In the genomic region with DNA sequence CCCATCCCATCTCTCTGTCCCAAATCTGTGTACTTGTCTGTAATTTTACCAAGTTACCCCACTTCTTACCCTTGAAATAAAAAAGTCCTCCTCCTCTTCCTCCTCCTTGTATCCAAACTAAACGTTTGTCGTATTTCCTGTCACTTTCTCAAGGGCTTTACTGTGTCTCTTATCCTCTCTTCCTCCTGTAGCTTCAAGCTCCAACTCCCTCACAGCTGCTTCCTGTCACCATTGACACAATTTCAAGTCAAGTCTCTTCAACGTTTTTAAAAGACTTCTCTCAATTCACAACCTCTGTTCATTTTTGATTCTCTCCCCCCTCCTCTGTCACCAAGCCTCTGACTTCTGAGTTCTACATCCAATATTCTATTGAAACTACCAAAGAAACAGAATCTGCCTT, we compare ENCODE assay signal across 9 mouse cellular contexts. TPM values are rescaled to one million over a fixed set of nuclear protein-coding genes. Genes with fewer than 3 reads are reported as not detected.
DNase-seq lines count a peak whose midpoint lies in the region; ATAC-seq lines count a peak whose summit lies in the region.
"Had no signal": no experiment of that assay in that cellular context is flagged by ENCODE, and none has a peak within 500 bp of the region (broad histone marks: within the 10 kb centered on the region; RNA-seq: fewer than 3 reads in every experiment).

A gene (minus strand): TSS at position 119 of the 400 bp plus-strand sequence.

- no peaks in the 10 kb centered on the region for H3K9me3 ChIP-seq in heart, embryonic 16.5 days (replicated peaks; ENCODE audit: control insufficient read depth, low read length)
- H3K9me3 ChIP-seq in midbrain, embryonic 12.5 days = no peaks in the 10 kb centered on the region

- DNase-seq in heart, adult 11 months = peak; percentile 87
- DNase-seq in heart, adult 9 months (ENCODE audit: low spot score in 2 of 2) = no peak
- no peak for DNase-seq in adrenal gland, postnatal 14 days
- no peak for DNase-seq in natural killer cell, adult 2 months (ENCODE audit: low spot score in 2 of 2)
- DNase-seq in urinary bladder, postnatal 36 days (ENCODE audit: low spot score in 2 of 2) = no peak
- no peak for DNase-seq in spleen, postnatal 14 days (ENCODE audit: low spot score in 2 of 2)
- DNase-seq: cerebellum, adult 2 months had no signal

- H3K36me3 ChIP-seq in heart, embryonic 16.5 days (ENCODE audit: control insufficient read depth, insufficient read depth) = no peaks in the 10 kb centered on the region
- no peaks in the 10 kb centered on the region for H3K36me3 ChIP-seq in midbrain, embryonic 12.5 days

- H3K9ac ChIP-seq in heart, embryonic 16.5 days (ENCODE audit: low read length) = no peak within 1 kb of the TSS
- H3K9ac ChIP-seq in midbrain, embryonic 12.5 days (replicated peaks) = no peak within 1 kb of the TSS

- H3K27me3 ChIP-seq in heart, embryonic 16.5 days (ENCODE audit: control insufficient read depth, insufficient read depth, low read length) = no peaks in the 10 kb centered on the region
- no peaks in the 10 kb centered on the region for H3K27me3 ChIP-seq in midbrain, embryonic 12.5 days

- 39% methylated on average over 3 of the region's 3 CpGs for WGBS in heart, embryonic 16.5 days
- 72% methylated on average over 3 of the region's 3 CpGs for WGBS in midbrain, embryonic 12.5 days

- H3K4me2 ChIP-seq in heart, embryonic 16.5 days (ENCODE audit: low read depth, low read length) = no peak within 1 kb of the TSS
- H3K4me2 ChIP-seq in midbrain, embryonic 12.5 days (replicated peaks) = no peak within 1 kb of the TSS

- H3K27ac ChIP-seq in heart, embryonic 16.5 days (ENCODE audit: low read length) = peak within 1 kb of the TSS; percentile 18; the same call in 1 of the 2 replicates
- no peak within 1 kb of the TSS for H3K27ac ChIP-seq in midbrain, embryonic 12.5 days (replicated peaks)

- no peak for ATAC-seq in heart, embryonic 16.5 days (replicated peaks; ENCODE audit: extremely low read depth, insufficient read depth, low FRiP score)
- ATAC-seq in midbrain, embryonic 12.5 days (ENCODE audit: low FRiP score, low read depth) = no peak

- H3K4me3 ChIP-seq in heart, embryonic 16.5 days (ENCODE audit: low read length) = no peak within 1 kb of the TSS
- no peak within 1 kb of the TSS for H3K4me3 ChIP-seq in midbrain, embryonic 12.5 days

- no peaks in the 10 kb centered on the region; the same call in 1 of the 2 replicates for H3K4me1 ChIP-seq in heart, embryonic 16.5 days (ENCODE audit: control insufficient read depth, insufficient read depth, low read length)
- no peaks in the 10 kb centered on the region for H3K4me1 ChIP-seq in midbrain, embryonic 12.5 days

RNA-seq across cellular contexts. Expression of the gene that starts here (rescaled TPM):
- 12.8 and 16.0 TPM in 2 replicates for total RNA-seq in adrenal gland, postnatal 14 days (2021)
- polyA plus RNA-seq in heart, embryonic 16.5 days (2015; fragmentation: Nextera tagmentation; extraction: Ambion mirVana) = 12.0 and 12.2 TPM in 2 replicates
- polyA plus RNA-seq in midbrain, embryonic 12.5 days (2016; fragmentation: Nextera tagmentation; extraction: Ambion mirVana) = 18.3 and 25.7 TPM in 2 replicates
